Mouse (Mus musculus): ENCODE data around the gene Myh14. TPM values are rescaled to one million over a fixed set of nuclear protein-coding genes. Genes with fewer than 3 reads are reported as not detected.

The Myh14 gene
- total and polyA plus RNA-seq, 2 experiments from 2014 or later: 1.4 to 2.9 TPM

GRCm38 (mm10) chr7:44576333-44576844 lies 94.3 kb downstream of the Myh14 start:
- Histone ChIP-seq H3K4me1 (ENCODE audit: control insufficient read depth, insufficient read depth) (no peaks in the 10 kb centered on the region), H3K4me3 (ENCODE audit: low read depth, low read length) (no peak overlapping the region), H3K27me3 (ENCODE audit: control insufficient read depth, insufficient read depth, low read length) (0 out of 2 replicates have a peak, but pooled peaks cover 3% of the 10 kb centered on the region), H3K9me3 (replicated peaks; ENCODE audit: control insufficient read depth, low read length) (no peaks in the 10 kb centered on the region; the same call in 1 of the 2 replicates), H3K9ac (replicated peaks; ENCODE audit: low read depth, low read length) (no peak overlapping the region), H3K4me2 (ENCODE audit: low read depth, low read length) (no peak overlapping the region), H3K36me3 (replicated peaks; ENCODE audit: control insufficient read depth, insufficient read depth, low read length) (no peaks in the 10 kb centered on the region), H3K27ac (ENCODE audit: low read depth) (no peak overlapping the region)
- DNase-seq (ENCODE audit: low spot score) (no peak), ATAC-seq (ENCODE audit: insufficient read depth, low read depth) (no peak)
- TF ChIP-seq EP300 (IDR thresholded peaks at IDR 0.05; ENCODE audit: low read depth) (no peak), CTCF (IDR thresholded peaks at IDR 0.05; ENCODE audit: low read depth) (no peak)
- 30% methylated on average over 5 of the region's 5 CpGs for WGBS

GRCm38 (mm10) chr7:44572956-44573484 lies 97.6 kb downstream of the Myh14 start:
- Histone ChIP-seq H3K4me3 (ENCODE audit: low read depth, low read length) (no peak overlapping the region), H3K9me3 (replicated peaks; ENCODE audit: control insufficient read depth, low read length) (no peaks in the 10 kb centered on the region), H3K27ac (ENCODE audit: low read depth) (no peak overlapping the region), H3K4me1 (ENCODE audit: control insufficient read depth, insufficient read depth) (no peaks in the 10 kb centered on the region), H3K9ac (replicated peaks; ENCODE audit: low read depth, low read length) (no peak overlapping the region), H3K4me2 (ENCODE audit: low read depth, low read length) (no peak overlapping the region), H3K27me3 (ENCODE audit: control insufficient read depth, insufficient read depth, low read length) (0 out of 2 replicates have a peak, but pooled peaks cover 10% of the 10 kb centered on the region), H3K36me3 (replicated peaks; ENCODE audit: control insufficient read depth, insufficient read depth, low read length) (no peaks in the 10 kb centered on the region)
- DNase-seq (ENCODE audit: low spot score) (no peak), ATAC-seq (ENCODE audit: insufficient read depth, low read depth) (no peak)
- 63% methylated on average over 5 of the region's 5 CpGs for WGBS
- TF ChIP-seq EP300 (IDR thresholded peaks at IDR 0.05; ENCODE audit: low read depth): no peak
- TF ChIP-seq CTCF (IDR thresholded peaks at IDR 0.05; ENCODE audit: low read depth): no peak

- Histone ChIP-seq H3K36me3 (replicated peaks; ENCODE audit: control insufficient read depth, insufficient read depth, low read length) (no peaks in the 10 kb centered on the region), H3K9ac (replicated peaks; ENCODE audit: low read depth, low read length) (no peak within 1 kb of the TSS), H3K27me3 (ENCODE audit: control insufficient read depth, insufficient read depth, low read length) (0 out of 2 replicates have a peak, but pooled peaks cover 10% of the 10 kb centered on the region), H3K4me1 (ENCODE audit: control insufficient read depth, insufficient read depth) (no peaks in the 10 kb centered on the region), H3K27ac (ENCODE audit: low read depth) (no peak within 1 kb of the TSS), H3K4me2 (ENCODE audit: low read depth, low read length) (no peak within 1 kb of the TSS), H3K9me3 (replicated peaks; ENCODE audit: control insufficient read depth, low read length) (no peaks in the 10 kb centered on the region), H3K4me3 (ENCODE audit: low read depth, low read length) (no peak within 1 kb of the TSS)
- DNase-seq (ENCODE audit: low spot score) (no peak), ATAC-seq (ENCODE audit: insufficient read depth, low read depth) (no peak)
- 44% methylated on average over 7 of the region's 7 CpGs for WGBS
- TF ChIP-seq CTCF (IDR thresholded peaks at IDR 0.05; ENCODE audit: low read depth) (no peak), EP300 (IDR thresholded peaks at IDR 0.05; ENCODE audit: low read depth) (no peak)
Observed at GRCm38 (mm10) chr7:44572213-44572701, 98.4 kb downstream of the Myh14 start, which contains the start of gene Napsa. TSS of gene Napsa (plus strand) at chr7:44572380.

- DNase-seq (ENCODE audit: low spot score): no peak
- Histone ChIP-seq H3K9me3 (replicated peaks; ENCODE audit: control insufficient read depth, low read length) (no peaks in the 10 kb centered on the region), H3K27me3 (ENCODE audit: control insufficient read depth, insufficient read depth, low read length) (0 out of 2 replicates have a peak, but pooled peaks cover 10% of the 10 kb centered on the region), H3K4me1 (ENCODE audit: control insufficient read depth, insufficient read depth) (no peaks in the 10 kb centered on the region), H3K4me2 (ENCODE audit: low read depth, low read length) (no peak overlapping the region), H3K9ac (replicated peaks; ENCODE audit: low read depth, low read length) (no peak overlapping the region), H3K36me3 (replicated peaks; ENCODE audit: control insufficient read depth, insufficient read depth, low read length) (no peaks in the 10 kb centered on the region), H3K4me3 (ENCODE audit: low read depth, low read length) (no peak overlapping the region), H3K27ac (ENCODE audit: low read depth) (no peak overlapping the region)
- 71% methylated on average over 4 of the region's 4 CpGs for WGBS
- ATAC-seq (ENCODE audit: insufficient read depth, low read depth): no peak
- no peak for TF ChIP-seq CTCF (IDR thresholded peaks at IDR 0.05; ENCODE audit: low read depth)
- TF ChIP-seq EP300 (IDR thresholded peaks at IDR 0.05; ENCODE audit: low read depth): no peak
Observed at GRCm38 (mm10) chr7:44571811-44572210, 98.8 kb downstream of the Myh14 start.

GRCm38 (mm10) chr7:44570989-44571388 lies 99.7 kb downstream of the Myh14 start:
- TF ChIP-seq CTCF (IDR thresholded peaks at IDR 0.05; ENCODE audit: low read depth) (no peak), EP300 (IDR thresholded peaks at IDR 0.05; ENCODE audit: low read depth) (no peak)
- Histone ChIP-seq H3K36me3 (replicated peaks; ENCODE audit: control insufficient read depth, insufficient read depth, low read length) (no peaks in the 10 kb centered on the region), H3K27ac (ENCODE audit: low read depth) (no peak overlapping the region), H3K9me3 (replicated peaks; ENCODE audit: control insufficient read depth, low read length) (no peaks in the 10 kb centered on the region), H3K9ac (replicated peaks; ENCODE audit: low read depth, low read length) (no peak overlapping the region), H3K4me2 (ENCODE audit: low read depth, low read length) (no peak overlapping the region), H3K27me3 (ENCODE audit: control insufficient read depth, insufficient read depth, low read length) (0 out of 2 replicates have a peak, but pooled peaks cover 10% of the 10 kb centered on the region), H3K4me1 (ENCODE audit: control insufficient read depth, insufficient read depth) (no peaks in the 10 kb centered on the region), H3K4me3 (ENCODE audit: low read depth, low read length) (no peak overlapping the region)
- DNase-seq (ENCODE audit: low spot score) (no peak), ATAC-seq (ENCODE audit: insufficient read depth, low read depth) (no peak)
- 64% methylated on average over 6 of the region's 6 CpGs for WGBS

All from heart, postnatal 0 days (tissue).